Mouse (Mus musculus) spleen, embryonic (tissue): ENCODE measurements around the gene Treml4.

Experiments used
- CTCF ChIA-PET: fragments of 350-600 bp; sonication (Branson Sonifier 250); formaldehyde crosslinking; loops from one replicate; lab custom pipeline; 2022; lab: Charles Lee

The Treml4 gene

GRCm38 (mm10) chr17:48263741-48264362 lies at the start of gene Treml4:
Treml4 (plus strand) TSS chr17:48264295.
- CTCF ChIA-PET, result no interaction called here

GRCm38 (mm10) chr17:48215429-48215828 lies 48.7 kb upstream of the Treml4 start:
- CTCF ChIA-PET, result no interaction called here

GRCm38 (mm10) chr17:48230680-48231079 lies 33.4 kb upstream of the Treml4 start:
- CTCF ChIA-PET, result no interaction called here

- CTCF ChIA-PET, result interaction anchor here (0.6 to 0.7 kb wide), 2 partner anchors 142 to 344 kb away, joined by 3 to 4 read pairs; no protein-coding TSS in a partner anchor
Measured at GRCm38 (mm10) chr17:48232518-48232917, 31.6 kb upstream of the Treml4 start, which contains the start of gene Trem1. Trem1 (plus strand) TSS chr17:48232768.

- CTCF ChIA-PET, result no interaction called here
Measured at GRCm38 (mm10) chr17:48233789-48234188, 30.3 kb upstream of the Treml4 start.

GRCm38 (mm10) chr17:48234550-48234949 lies 29.5 kb upstream of the Treml4 start:
- CTCF ChIA-PET, result no interaction called here

- CTCF ChIA-PET, result no interaction called here
Measured at GRCm38 (mm10) chr17:48235773-48236370, 28.2 kb upstream of the Treml4 start.

GRCm38 (mm10) chr17:48237621-48238020 lies 26.5 kb upstream of the Treml4 start:
- CTCF ChIA-PET, result no interaction called here

GRCm38 (mm10) chr17:48247221-48247928 lies 16.7 kb upstream of the Treml4 start, which contains the start of gene Trem3:
Trem3 (plus strand) TSS chr17:48247777.
- CTCF ChIA-PET, result no interaction called here

- CTCF ChIA-PET, result no interaction called here
Measured at GRCm38 (mm10) chr17:48249039-48249438, 15.1 kb upstream of the Treml4 start.

GRCm38 (mm10) chr17:48249501-48249900 lies 14.6 kb upstream of the Treml4 start:
- CTCF ChIA-PET, result no interaction called here

GRCm38 (mm10) chr17:48250631-48251030 lies 13.5 kb upstream of the Treml4 start:
- CTCF ChIA-PET, result no interaction called here

- CTCF ChIA-PET, result no interaction called here
Measured at GRCm38 (mm10) chr17:48256575-48256974, 7.5 kb upstream of the Treml4 start.

- CTCF ChIA-PET, result no interaction called here
Measured at GRCm38 (mm10) chr17:48261868-48262267, 2.2 kb upstream of the Treml4 start.

GRCm38 (mm10) chr17:48264662-48265061 lies 567 bp downstream of the Treml4 start:
- CTCF ChIA-PET, result no interaction called here

GRCm38 (mm10) chr17:48266138-48266537 lies 2.0 kb downstream of the Treml4 start:
- CTCF ChIA-PET, result interaction anchor here (0.6 kb wide), 1 partner anchor 141 kb away, joined by 3 read pairs; no protein-coding TSS in a partner anchor

GRCm38 (mm10) chr17:48266610-48267304 lies 2.7 kb downstream of the Treml4 start:
- CTCF ChIA-PET, result no interaction called here

- CTCF ChIA-PET, result no interaction called here
Measured at GRCm38 (mm10) chr17:48267591-48267990, 3.5 kb downstream of the Treml4 start.

- CTCF ChIA-PET, result no interaction called here
Measured at GRCm38 (mm10) chr17:48268276-48268675, 4.2 kb downstream of the Treml4 start.

GRCm38 (mm10) chr17:48269833-48270232 lies 5.7 kb downstream of the Treml4 start:
- CTCF ChIA-PET, result no interaction called here

- CTCF ChIA-PET, result interaction anchor here (1.0 kb wide), 1 partner anchor 178 kb away, joined by 3 read pairs; no protein-coding TSS in a partner anchor
Measured at GRCm38 (mm10) chr17:48272158-48272557, 8.1 kb downstream of the Treml4 start.

- CTCF ChIA-PET, result interaction anchor here (1.0 kb wide), 1 partner anchor 178 kb away, joined by 3 read pairs; no protein-coding TSS in a partner anchor
Measured at GRCm38 (mm10) chr17:48272598-48272997, 8.5 kb downstream of the Treml4 start.
